29 mouse cellular contexts compared by ENCODE assay signal in the genomic region with DNA sequence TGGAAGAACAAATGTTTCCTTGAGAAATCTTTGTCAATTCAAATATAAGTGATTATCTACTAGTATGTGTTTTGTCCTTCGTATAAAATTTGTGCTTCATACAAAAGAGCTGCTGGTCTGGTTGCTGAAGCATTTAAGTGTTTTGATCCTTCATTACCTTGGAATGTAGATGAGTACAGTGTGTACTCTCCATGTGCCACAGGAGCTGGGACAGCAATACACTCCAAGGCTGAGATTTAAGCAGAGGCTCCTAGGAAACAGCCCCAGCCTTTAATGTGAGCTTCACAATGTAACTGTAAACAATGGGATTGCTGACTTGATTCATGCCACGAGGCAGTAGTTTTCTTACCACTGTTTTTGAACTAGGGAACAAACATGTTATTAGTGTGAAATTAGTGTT. TPM values are rescaled to one million over a fixed set of nuclear protein-coding genes. Genes with fewer than 3 reads are reported as not detected.
"Had no signal": no experiment of that assay in that cellular context is flagged by ENCODE, and none has a peak within 500 bp of the region (broad histone marks: within the 10 kb centered on the region; RNA-seq: fewer than 3 reads in every experiment).

No protein-coding gene starts in this region.

- H3K9ac ChIP-seq: heart, embryonic 12.5 days; hindbrain, embryonic 12.5 days; hindbrain, embryonic 14.5 days; intestine, embryonic 15.5 days; limb, embryonic 12.5 days; liver, embryonic 13.5 days had no signal

- H3K4me3 ChIP-seq: heart, embryonic 10.5 days; heart, embryonic 12.5 days; hindbrain, embryonic 10.5 days; hindbrain, embryonic 12.5 days; intestine, embryonic 15.5 days; layer of hippocampus, adult 2 months; left cerebral cortex, adult 2 months; limb, embryonic 10.5 days; limb, embryonic 12.5 days; liver, embryonic 13.5 days had no signal

- ATAC-seq: forebrain, embryonic 16.5 days; hindbrain, embryonic 16.5 days; inflammation-experienced regulatory T-cells, adult 6 months; intestine, embryonic 15.5 days; intestine, postnatal 0 days had no signal

- DNase-seq: gastrocnemius, postnatal 14 days; kidney, adult 18-20 months; kidney, adult 8-10 months; kidney, postnatal 10 days; kidney, postnatal 25 days; kidney, postnatal 4 days; liver; liver, embryonic 13.5 days had no signal

- H3K4me2 ChIP-seq: heart, embryonic 12.5 days; hindbrain, embryonic 12.5 days; hindbrain, embryonic 14.5 days; intestine, embryonic 15.5 days; limb, embryonic 12.5 days; liver, embryonic 11.5 days; liver, embryonic 13.5 days had no signal

- H3K36me3 ChIP-seq: hindbrain, embryonic 10.5 days; hindbrain, embryonic 12.5 days; intestine, embryonic 15.5 days; limb, embryonic 10.5 days had no signal

- H3K9me3 ChIP-seq: heart, embryonic 10.5 days; heart, embryonic 12.5 days; hindbrain, embryonic 10.5 days; hindbrain, embryonic 12.5 days; intestine, embryonic 15.5 days; limb, embryonic 10.5 days; limb, embryonic 12.5 days; liver, embryonic 13.5 days had no signal

- H3K27me3 ChIP-seq: heart, embryonic 12.5 days; hindbrain, embryonic 12.5 days; intestine, embryonic 15.5 days; limb, embryonic 12.5 days; liver, embryonic 13.5 days had no signal

- H3K4me1 ChIP-seq: heart, embryonic 10.5 days; heart, embryonic 12.5 days; hindbrain, embryonic 10.5 days; hindbrain, embryonic 12.5 days; intestine, embryonic 15.5 days; limb, embryonic 10.5 days; limb, embryonic 12.5 days; liver, embryonic 13.5 days had no signal

- H3K27ac ChIP-seq: heart, embryonic 10.5 days; hindbrain, embryonic 10.5 days; hindbrain, embryonic 12.5 days; hindbrain, embryonic 14.5 days; intestine, embryonic 15.5 days; layer of hippocampus, adult 2 months; left cerebral cortex, adult 2 months; limb, embryonic 10.5 days; limb, embryonic 12.5 days; liver, embryonic 13.5 days had no signal

RNA-seq across cellular contexts. Expression of a gene that starts 28.5 kb away (rescaled TPM):
- total RNA-seq: gastrocnemius, postnatal 14 days; gastrocnemius, postnatal 4 days; granulocyte monocyte progenitor cell, adult 5-6 weeks; layer of hippocampus, adult 2 months; layer of hippocampus, postnatal 10 days; layer of hippocampus, postnatal 25 days; left cerebral cortex, adult 2 months; left cerebral cortex, postnatal 14 days; left cerebral cortex, postnatal 36 days had no signal
- polyA plus RNA-seq: forebrain, embryonic 16.5 days; heart, embryonic 10.5 days; hindbrain, embryonic 10.5 days; hindbrain, embryonic 12.5 days; limb, embryonic 10.5 days had no signal
